Mouse (Mus musculus): ENCODE measurements at regions not wholly inside any gene's neighbourhood (a gene's known extent, or its start where the extent isn't known, plus 50 kb on each side); places are given as distances from the start of the nearest gene placed in this dataset.

DNA sequence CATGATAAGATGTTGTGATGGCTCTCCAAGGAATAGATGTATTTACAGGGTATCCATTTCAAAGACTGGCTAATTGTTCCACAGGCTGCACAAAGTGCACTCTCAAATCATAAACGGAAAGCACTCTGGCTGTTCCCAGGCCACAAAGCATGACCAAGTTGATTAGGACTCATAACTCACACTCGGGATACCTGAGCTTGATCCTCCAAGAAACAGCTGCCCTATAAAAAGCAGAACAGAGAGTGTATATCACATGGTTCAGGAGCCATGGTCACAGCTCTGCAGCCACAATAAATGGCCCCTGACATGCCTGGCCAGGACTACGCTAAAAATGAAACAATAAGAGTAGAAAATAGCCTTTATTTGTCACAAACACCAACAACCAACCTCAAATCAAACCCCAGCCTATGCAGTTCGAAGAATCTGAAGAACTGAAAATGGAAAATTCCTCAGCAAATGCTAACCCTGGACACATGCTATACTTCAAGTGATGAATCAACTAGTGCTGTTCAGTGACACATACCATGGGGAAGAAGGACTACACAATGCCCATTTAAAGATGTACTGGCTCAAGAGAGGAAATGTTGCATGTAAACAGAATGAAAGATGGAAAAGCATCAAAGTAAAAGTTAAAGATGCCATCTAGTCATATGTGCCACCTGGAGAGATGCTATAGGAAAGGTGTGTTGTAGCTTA, 473.5 kb downstream of the Gsdmc2 start:
- DNase-seq = no peak

DNA sequence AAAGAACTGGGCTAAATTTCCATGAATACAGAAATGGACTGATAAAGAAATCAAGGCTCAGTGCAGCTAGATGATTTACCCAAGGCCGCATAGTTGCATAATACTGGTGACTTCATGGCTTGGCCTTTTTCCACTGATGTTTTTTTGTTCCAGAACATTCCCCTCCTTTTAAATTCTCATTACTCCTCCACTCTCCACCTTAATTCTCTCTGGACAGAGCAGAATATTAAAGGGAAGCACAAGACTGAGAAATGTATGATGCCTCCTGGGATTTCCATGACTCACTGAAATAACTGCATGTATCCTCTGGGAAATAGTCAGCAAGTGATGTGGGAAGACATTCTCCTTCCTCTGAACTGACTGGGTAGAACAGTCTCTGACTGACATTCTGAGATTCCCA, 480.5 kb downstream of the Gsdmc2 start:
- no peak for DNase-seq

DNA sequence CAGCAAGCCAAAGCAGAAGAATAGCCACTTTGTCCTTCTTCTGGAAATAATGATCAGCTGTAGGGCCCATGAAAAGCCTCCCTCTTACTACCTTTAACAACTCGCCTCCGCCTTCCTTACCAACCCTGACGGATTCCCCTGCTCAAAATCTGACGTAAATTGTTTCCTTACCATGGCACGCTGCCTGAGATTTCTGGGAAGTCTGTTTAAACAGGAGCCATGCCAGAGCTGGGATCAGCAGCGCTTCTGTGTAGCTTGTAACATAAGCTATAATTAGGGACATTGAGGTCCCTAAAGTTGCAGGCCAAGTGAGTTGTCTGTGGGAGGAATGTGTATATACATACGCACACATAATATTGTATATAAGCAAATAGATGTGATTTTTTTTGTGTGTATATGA, 484.6 kb downstream of the Gsdmc2 start:
- peak; percentile 58 to 59 for DNase-seq

DNA sequence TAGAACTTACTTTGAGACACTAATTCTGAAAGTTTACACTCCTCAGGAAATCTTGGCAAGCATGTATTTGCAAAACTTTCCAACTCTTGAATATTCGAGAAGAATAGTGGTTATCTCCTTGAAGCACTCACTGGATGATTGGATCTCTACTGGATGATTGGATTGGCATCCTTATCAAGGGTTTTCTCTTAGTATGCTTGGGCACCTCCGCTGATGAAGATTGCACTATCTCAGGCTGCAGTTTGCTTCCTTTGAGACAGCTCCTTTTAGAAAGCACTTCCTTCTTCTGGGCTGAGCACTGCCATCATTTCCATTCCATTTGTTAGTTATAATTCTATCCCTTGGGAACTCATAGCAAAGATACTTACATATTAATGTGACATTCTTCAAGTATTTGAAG, 503.2 kb downstream of the Gsdmc2 start:
- DNase-seq = no peak

DNA sequence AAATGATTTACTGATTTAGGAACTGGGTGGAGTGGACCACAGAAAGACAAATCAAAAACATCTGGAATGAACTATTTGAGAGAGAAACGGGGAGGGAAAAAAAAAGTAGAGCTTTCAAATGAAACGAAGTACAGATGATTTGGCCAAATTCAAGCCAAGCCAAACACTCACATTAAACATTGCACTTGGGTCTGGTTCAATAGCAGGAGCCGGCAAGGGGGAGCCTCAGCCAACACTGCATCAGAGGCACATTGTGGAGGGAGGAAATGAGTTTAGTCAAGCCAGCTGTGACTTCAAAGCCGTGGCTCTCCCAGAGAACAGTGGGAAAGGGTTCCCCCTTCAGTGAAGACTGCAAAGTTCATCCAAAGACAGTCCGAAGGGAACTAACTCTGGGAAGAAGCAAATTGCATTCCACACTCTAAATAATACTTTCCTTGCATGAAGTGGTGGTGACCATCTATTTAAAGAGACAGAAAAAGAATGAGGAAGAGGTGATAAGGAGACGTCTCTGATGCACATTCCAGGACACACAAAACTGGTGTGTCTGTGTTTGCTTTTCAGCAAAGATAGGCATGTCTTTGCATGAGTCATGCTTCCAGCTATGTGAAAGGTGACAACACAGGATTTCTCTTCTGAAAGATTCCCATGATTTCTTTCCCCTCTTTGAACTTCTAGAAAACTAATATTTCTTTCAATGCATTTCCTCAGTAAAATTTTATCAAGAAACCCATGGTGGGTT, 504.5 kb downstream of the Gsdmc2 start:
- peak; percentile 73 to 85 for DNase-seq

GRCm38 (mm10) chr15:63319666-63320065, 525.3 kb downstream of the Gsdmc2 start:
- DNase-seq = no peak

- DNase-seq = no peak
These were observed 534.6 kb downstream of the Gsdmc2 start for GRCm38 (mm10) chr15:63310426-63310825.

DNA sequence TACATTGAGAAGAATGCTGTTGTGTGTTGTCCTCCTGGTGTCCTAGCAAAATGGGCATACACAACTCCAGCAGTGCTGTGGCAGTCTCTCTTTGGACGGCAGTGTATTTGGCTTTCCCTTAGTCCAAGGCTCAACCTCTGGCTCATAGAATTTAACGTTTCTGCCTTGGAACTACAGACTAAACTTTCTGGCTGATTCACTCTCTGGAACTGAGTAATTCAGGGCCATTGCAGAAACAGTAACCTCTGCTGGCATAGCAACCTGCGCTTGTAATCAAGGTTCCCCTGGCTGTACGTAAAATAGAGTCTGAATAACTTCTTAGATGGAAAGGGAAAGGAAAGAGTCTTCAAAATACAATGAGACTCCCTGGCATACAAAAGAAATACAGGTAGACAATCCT, 545.7 kb downstream of the Gsdmc2 start:
- DNase-seq = no peak

GRCm38 (mm10) chr15:63288534-63288933, 556.4 kb downstream of the Gsdmc2 start:
- DNase-seq = no peak

GRCm38 (mm10) chr15:63286026-63286425, 559.0 kb downstream of the Gsdmc2 start:
- DNase-seq = no peak

- peak; percentile 8 to 30 for DNase-seq
These were observed 574.6 kb downstream of the Gsdmc2 start for GRCm38 (mm10) chr15:63270381-63270780.

DNA sequence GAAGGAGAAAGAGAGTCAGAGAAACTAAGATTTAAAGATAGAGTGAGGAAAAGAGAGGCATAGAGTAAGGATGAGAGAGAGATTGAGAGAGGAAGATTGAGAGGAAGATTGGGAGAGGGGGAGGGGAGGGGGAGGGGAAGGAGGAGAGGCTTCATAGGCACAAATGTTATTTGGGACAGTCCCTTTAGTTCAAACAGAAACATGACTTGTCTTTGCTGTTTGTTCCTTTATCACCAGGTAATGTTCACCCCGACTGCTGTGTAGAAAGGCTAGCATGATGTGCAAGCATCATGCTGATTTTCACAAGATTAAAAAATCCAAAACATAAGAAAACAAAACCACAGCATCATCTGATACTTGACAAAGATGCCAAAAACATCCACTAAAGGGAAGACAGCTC, 579.1 kb downstream of the Gsdmc2 start:
- DNase-seq = no peak

DNA sequence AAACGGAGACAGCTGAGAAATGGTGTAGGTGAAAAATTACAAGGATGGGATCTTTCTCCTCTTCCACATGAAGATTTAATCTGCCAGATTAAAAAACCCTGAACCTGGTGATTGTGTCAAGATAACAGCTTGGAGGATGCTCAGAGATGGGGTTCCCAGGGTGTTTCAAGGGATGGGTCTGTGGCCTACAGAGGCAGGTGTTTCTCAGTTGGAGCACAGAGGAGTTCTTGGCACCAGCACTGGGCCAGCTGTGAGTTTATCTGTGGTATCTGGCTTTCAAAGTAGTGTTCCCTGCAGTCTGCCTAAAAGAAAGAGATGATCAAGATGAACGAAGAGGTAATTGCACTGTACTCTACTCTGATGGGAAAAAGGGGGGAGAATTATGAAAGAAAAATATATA, 589.2 kb downstream of the Gsdmc2 start:
- DNase-seq = no peak

DNA sequence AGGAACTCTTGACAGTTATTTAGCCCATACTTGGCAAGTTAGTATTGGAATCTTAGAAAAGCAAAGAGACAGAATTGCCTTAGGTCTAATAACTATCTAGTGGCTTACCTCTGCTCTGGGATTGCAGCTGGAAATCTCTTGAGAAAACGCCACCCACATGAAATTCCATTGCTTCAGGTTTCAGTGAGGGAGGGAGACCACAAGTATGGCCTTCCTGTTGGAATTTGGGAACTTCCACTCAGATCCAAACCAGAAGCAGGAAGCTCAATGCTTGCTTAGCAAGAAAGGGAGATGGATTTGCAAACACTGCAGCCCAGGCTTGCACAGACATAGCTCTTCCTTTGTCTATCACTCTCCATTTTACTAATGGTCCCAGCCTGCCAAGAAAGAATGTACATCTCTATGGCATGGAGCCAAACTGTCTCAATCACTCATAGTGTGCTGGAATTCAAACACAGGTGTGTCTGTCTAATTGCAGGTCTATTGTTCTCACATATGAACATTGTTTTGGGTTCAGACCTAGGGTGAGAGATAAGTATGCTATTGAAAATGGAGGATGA, 592.1 kb downstream of the Gsdmc2 start:
- DNase-seq = no peak

- no peak for DNase-seq
These were observed 606.4 kb downstream of the Gsdmc2 start for GRCm38 (mm10) chr15:63238601-63239000.

- no peak for DNase-seq
These were observed 626.5 kb downstream of the Gsdmc2 start for GRCm38 (mm10) chr15:63218393-63219060.

- DNase-seq = no peak
These were observed 639.8 kb downstream of the Gsdmc2 start for GRCm38 (mm10) chr15:63205150-63205549.

GRCm38 (mm10) chr15:63195031-63195430, 649.9 kb downstream of the Gsdmc2 start:
- DNase-seq = peak in 1 of 2 experiments; percentile 46

DNA sequence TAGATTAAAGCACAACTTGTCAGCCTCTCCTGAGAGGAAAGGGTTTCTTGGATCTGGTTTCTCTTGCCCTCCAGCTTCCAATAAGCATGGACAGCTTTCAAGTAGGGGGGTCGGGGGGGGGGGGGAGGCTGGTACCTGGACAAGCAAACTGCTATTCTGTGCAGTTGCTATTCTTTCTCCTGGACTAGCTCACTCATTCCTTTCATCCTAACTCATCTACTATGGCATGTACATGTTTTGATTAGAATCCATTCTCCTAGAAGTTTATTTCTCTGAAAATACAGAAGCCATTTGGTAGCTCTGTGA, 650.5 kb downstream of the Gsdmc2 start:
- no peak for DNase-seq

DNA sequence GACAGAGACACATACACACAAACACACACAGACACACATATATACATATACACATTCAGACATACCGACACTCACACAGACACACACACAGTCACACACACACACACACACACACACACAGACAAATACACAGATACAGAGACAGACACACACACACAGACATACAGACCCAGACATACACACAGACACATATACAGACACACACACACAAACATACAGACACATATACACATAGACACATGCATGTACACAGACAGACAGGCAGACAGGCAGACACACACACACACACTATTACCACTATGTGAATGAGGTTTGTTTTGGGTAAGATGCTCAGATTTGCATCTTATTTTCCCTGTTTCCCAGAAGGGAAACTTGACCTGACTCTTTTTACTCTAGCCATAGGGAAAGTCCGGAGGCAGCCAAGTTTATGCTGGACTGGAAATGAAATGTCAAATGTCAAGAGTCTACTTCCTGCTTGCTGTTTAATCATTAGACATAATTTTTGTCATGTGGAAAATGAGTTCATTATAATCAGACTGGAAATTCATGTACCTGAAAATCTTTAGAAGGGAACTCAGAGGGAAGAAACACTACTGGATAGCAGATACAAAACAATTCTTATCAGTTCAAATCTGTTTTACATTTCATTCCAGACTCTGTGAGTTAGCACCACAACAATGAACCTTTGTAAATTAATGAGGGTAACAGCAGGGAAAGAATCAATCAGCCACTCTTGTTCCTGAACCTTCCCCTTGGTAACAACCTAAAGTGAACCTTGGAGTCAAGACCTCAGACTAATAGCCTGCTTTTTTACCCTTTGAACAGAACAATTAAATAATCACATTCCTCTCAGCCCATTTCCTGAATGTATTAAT, 651.1 kb downstream of the Gsdmc2 start:
- DNase-seq = no peak

DNA sequence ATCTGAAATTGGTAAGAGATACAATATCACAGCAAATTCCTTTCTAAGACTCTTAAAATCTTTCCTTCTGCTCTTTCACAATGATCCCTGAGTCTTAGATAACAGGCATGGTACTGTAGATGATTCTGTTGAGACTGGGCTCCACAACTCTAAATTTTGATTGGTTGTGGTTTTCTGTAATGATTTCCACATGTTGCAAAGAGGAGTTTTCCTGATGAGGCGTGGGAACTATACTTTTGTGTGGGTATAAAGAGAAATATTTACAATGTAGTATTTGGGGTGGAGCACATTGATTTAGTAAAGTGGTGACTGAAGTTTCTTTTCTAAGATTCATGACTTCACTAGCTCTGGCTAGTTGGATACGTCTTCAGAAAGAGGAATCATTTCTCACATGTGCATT, 653.2 kb downstream of the Gsdmc2 start:
- no peak for DNase-seq

DNA sequence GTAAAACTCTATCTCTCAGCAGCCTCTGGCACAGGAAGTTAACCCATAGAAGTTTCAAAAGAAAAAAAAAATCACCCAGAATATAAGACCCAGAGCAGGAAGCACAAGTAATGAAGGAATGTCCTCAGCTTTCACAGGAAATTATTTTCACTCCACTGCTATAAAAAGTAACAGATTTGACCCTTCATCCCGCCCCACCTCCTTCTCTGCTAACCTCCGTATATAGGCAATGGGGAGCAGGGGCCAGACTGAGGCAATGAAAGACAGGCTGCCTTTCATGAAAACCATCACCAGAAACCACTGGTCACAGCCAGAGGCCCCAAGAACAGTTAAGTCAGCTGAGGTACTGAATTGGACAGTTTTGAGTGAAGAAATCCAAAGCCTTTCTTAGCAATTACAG, 654.9 kb downstream of the Gsdmc2 start:
- no peak for DNase-seq

DNA sequence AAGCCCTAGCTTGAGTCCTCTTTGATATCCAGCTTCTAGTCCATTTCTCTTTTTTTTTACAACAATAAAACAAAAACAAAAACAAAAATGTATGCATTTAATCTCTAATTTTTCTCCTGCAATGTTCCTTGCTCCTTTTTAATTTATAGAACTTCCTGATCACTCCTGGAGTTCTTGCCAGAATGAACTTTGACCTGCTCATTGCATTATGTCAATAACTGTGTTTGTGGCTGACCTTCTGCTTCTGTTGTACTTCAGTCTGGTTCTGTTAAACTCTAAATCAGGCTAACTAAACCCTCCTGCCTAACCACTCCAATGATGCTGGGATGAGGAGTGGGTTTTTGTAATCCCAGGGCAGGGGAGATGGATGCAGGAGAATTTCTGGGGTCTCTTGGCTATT, 674.0 kb downstream of the Gsdmc2 start:
- no peak for DNase-seq

Data from lung, postnatal 4 days (tissue).